Mouse (Mus musculus) layer of hippocampus, postnatal 36 days (tissue): ENCODE results near the gene Smg5. TPM values are rescaled to one million over a fixed set of nuclear protein-coding genes. Genes with fewer than 3 reads are reported as not detected.
"Not testable (repeated sequence)": the region's sequence is repeated elsewhere in the genome, so short reads cannot be mapped to it uniquely, and the experiment has no call there.

Experiments
- DNase-seq, 2 experiments: peaks; one replicate each; pipeline ENCODE4 v3.0.0; 2022
- total RNA-seq, 2 experiments: library from RNA; stranded (reverse); gene quantifications; 2 replicates each; pipeline ENCODE4 v1.2.3; 2021

Smg5 gene
- total RNA-seq, result 10 to 100 TPM; 65.1 to 72.6 TPM

DNA sequence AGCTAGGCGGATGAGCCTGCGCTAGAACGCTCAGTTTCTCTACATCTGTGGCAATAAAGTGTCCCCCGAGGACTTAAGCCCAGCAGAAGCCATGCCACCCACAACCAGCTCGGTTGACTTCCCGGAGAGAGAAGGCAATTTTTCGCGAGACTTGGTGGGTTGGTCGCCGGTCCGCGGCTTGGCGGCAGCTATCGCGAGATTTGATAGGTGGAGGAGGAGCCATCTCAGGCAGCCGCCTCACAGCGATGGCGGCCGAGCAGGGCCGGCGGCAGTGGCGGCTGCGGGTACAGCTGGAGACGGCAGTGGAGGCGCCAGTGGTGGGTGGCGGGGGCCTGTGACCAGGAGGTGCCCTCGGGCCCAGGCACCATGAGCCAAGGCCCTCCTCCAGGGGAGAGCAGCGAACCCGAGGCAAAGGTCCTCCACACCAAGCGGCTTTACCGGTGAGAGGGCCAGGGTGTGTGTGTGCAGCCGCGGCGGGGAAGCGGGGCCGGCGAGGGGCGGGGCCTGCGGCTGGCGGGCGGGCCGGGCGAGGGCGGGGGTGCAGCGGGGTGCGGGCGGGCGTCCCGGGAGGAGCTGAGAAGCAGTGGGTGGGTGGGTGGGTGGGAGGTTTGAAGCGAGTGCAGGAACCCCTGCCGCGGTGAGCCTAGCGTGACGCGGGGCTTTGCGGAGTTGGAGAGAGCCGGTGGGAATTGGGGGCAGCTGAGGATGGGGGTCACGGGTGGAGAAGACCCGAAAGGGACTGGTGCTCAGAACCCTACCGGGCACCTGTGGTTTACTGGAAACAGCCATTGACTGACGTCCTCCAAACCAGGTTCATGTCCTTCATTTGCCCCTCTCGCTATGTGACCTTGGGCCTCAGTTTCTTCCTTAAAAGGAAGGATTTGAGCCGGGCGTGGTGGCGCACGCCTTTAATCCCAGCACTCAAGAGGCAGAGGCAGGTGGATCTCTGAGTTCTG lies at the start of gene Smg5, which contains the start of gene Tmem79:
Gene Smg5, plus strand, starts transcription at position 203 of the 956 bp plus-strand sequence.
Gene Tmem79, minus strand, starts transcription at position 91 of the 956 bp plus-strand sequence.
- peak; percentile 95 to 97 for DNase-seq

DNA sequence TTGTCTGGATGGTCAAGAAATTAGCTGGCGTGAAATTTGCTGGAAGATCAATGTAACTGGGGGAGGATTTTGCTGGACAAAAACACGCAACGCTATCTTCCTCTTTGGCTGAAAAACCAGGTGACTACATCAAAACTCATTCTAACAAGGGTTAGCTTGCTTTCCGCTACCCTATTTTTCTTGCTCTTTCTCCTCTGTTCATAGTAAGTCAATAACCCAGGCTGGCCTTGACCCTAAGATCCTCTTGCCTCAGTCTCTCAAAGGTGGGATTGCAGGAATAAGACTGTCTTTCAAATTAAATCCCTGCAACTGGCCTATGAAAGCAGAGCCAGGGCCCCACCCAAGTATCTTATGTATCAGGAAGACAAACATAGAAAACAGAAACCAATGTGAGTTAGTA lies 49.0 kb upstream of the Smg5 start, which contains the start of gene Gm38392:
Gene Gm38392, minus strand, starts transcription at position 101 of the 400 bp plus-strand sequence.
- DNase-seq, result no peak

DNA sequence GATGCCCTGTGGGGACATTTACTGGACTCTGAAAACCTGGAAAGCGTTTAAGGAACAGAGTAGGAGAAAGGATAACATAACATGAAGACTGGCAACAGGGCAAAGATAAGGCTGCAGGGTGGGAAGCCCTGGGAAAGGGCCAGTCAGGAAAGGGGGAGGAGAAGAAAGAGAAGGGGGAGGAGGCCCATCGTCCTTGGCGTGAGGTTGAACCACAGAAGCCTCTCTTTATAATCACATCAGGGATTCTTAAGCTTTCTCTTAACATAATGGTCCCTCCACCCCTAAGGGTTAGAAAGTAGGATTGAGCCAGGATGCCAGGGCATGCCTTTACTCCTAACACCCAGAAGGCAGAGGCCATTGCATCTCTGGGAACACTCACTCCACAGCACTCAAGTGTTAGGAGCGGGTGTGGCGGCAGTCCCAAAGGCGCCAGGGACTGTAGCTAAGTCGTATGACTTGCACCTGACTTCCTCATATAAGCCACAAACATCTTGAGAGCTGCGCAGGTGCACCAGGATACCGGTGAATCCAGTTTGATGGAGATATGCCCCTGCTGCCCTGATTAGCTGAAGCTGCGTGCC lies 47.8 kb upstream of the Smg5 start:
- not testable (repeated sequence) for DNase-seq

DNA sequence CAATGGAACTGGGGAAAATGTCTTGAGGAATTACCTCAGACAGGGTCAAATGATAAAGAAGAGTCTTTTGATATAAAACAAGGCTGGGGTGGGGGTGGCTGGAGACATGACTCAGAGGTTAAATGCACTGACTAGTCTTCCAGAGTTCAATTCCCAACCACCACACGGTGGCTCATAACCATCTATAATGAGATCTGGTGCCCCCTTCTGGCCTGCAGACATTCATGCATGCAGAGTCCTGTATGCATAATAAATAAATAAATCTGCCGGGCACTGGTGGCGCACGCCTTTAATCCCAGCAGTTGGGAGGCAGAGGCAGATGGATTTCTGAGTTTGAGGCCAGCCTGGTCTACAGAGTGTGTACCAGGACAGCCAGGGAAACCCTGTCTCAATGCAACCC lies 44.1 kb upstream of the Smg5 start:
- DNase-seq, result no peak

DNA sequence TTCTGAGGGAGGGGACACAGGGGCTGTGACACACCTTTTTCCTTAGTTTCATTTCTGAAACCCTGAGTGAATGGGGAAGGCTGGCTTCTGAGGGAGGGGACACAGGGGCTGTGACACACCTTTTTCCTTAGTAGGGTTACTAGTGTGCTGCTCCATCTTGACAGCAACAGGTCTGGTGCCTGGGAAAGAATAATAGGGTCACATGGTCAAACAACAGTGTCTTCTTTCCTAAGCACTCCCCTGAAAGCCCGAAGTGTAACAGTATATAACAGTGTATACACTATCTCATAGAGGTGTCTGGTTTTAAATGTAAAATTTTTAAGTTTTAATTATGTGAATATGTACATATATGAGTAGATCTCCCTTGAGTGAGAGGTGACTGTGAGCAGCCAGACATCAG lies 40.8 kb upstream of the Smg5 start:
- not testable (repeated sequence) for DNase-seq

DNA sequence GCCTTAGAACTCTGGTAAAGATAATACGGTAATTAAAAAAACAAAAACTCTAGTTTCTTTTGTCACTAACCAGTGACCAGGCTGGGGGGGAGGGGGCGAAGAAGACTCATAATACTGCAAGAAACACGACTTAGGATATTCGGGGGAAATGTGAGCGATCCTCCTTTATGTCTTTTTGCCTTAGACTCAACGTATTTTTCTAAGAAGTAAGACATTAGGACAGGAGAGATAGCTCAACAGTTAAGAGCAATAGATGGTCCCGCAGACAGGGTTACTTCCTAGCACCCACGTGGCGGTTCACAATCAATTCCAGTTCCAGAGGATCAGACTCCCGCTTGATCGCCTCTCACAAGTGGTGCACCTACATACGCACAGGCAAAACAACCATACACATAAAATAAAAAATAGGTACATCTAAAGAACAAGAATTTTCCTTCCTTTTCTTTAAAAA lies 39.9 kb upstream of the Smg5 start:
- no peak for DNase-seq

DNA sequence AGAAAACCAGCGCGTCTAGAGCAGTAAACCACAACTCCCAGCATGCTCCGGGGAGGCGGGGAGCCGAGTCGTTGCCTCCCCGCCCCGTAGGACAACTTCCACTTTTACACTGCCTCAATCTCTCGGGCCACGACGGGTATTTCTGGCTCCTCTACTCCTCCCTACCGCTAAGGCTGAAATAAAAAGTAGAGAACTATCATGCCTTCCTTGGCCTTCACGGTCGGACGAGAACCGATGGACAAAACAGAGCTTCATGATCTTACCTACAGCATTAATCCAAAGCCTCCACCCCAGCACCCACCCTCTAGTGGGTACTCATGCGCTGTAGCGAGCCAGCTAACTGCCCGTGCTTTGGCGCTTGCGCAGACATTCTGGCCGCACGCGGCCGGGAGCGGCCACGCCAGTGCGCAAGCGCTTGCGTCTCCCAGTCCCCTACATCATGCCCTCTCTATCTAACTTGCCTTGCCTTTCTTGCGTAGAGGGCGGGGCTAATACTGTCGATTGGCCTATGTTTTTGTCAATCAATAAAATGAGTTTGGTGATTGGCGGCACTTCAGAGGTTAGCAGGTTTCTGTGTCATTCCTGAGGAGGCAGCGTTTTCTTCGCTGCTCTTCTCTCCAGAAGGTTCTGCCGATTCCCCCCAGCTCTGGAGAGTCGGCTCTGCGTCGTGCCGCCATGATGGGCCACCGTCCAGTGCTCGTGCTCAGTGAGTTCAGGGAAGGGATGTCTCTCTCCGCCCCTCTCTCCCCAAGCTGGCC lies 39.3 kb upstream of the Smg5 start, which contains the start of the genes Tsacc and Cct3:
Gene Tsacc, minus strand, starts transcription at position 439 of the 758 bp plus-strand sequence.
Gene Cct3, plus strand, starts transcription at position 556 of the 758 bp plus-strand sequence.
- peak; percentile 95 for DNase-seq

DNA sequence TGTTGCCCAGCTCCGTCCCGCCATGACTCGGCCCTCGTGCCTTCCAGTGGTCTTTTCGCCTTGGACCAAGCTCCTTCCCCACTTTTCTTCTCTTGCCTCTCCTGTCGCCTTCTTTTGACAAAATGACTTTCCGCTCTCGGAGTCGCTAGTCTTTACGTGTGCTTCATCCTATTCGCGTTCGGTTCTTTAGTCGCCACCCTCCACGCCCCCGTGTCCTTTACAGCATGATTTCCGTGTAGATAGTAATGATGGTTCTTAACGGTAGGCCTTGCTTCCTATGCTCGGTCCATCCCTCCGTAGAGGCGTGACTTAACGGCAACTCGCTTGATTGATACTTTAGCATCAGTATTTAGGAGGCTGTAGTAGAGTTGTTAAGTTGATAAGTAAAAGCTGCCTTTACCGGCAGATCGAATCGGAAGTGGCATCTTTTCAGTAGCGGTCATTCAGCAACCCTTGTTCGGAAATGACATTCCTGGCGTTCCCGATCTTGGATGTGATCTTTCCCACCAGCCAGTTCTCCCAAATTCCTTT lies 38.7 kb upstream of the Smg5 start:
- DNase-seq, result no peak

DNA sequence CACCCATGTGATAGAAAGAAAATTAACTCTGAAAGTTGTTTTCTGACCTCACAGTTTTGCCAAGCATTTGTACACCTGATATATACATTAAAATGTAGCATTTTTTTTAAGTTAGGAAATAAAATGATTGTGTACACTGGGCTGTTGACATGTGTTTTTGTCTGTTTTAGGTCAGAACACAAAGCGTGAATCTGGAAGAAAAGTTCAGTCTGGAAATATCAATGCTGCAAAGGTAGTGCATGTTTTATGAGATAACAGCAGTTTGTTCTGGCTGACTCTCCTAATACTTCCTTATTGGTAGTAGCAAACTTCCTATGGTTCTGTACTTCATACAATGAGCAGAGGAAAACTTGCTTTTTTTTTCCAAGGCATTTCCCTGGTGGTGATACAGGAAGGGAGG lies 36.9 kb upstream of the Smg5 start:
- no peak for DNase-seq

DNA sequence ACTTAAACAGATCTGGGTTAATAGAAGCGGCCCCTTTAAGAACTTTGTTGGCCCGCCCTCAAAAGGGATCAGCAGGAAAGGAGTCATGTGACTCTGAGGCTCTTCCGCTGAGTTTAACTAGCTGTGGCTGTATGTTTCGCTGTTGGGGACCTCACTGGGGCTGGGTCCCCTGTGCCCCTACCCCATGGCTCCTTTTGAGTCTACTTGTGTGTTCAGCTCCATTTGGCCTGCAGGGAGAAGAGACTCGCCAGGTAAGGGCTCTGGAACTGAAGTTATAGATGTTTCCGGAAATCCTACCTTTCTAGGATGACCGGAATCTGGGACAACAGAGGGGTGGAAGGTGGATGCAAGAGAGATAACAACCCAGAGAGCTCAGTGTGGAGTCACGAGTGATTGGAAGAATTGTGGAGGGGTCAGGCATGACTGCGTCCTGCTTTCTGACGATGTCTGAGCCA lies 11.1 kb upstream of the Smg5 start, which contains the start of gene Glmp:
Gene Glmp, plus strand, starts transcription at position 73 of the 455 bp plus-strand sequence.
- peak; percentile 46 to 58 for DNase-seq

DNA sequence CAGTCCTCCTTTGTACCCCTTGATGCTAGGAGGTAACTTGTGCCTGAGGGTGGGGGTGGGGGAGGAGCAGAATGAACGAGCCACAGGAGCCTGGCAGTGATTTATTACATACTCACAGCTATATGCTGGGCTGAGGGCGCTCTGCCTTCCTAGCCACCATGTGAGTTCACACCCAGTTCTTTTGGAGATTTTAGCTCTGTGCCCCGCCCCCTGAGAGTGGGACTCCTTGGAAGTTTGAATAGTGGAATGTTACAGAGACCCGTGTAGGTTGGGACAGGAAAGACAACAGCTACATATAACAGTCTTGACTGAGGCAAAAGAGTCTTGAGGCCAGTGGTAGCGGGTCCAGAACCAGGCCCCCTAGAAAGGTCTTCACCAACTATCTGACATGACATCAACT lies 7.1 kb upstream of the Smg5 start:
- no peak for DNase-seq

DNA sequence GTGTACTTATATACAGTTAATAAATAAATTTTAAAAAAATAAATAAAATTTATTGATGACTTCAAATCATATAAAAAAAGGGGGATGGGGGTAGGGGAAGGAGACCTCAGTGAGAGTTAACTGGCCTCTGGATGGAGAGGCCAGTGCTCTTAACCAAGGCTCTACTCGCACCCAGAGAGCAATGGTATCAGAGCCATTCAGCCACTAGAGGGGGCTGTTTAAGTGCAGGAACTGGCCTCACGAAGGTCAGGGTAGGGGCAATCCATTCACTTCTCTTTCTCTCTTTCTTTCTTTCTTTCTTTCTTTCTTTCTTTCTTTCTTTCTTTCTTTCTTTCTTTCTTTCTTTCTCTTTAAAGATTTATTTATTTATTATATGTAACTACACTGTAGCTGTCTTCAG lies 4.8 kb upstream of the Smg5 start:
- no peak for DNase-seq

DNA sequence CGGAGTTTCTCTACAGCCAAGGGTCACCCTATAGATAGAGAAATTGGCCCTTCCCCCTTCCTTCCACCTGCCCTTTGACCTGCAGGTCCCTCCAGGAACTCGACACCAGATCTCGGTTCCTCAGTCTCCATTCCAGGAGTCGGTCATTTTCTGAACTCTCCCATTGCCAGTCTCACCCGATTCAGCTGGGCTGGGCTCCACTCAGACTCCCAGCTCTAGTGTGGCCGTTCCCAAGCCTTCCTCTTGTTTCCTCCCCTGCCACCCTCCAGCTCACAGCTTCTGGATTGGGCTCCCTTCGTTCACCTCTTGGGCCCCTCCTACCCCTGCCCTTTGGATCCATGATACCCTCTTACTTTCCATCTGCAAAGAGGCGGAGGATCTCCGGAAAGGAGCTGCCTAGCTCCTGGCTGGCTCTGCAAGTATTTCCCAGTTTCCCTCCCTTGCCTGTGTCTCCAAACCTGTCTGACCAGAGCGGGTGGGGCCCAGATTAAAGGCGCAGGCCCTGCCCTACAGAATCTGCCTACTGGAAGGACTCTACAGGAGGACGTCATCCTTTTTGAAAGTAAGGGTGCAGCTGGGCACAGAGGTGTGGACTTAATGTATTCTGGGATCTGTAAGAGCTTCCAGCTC lies 1.9 kb upstream of the Smg5 start:
- DNase-seq, result no peak

DNA sequence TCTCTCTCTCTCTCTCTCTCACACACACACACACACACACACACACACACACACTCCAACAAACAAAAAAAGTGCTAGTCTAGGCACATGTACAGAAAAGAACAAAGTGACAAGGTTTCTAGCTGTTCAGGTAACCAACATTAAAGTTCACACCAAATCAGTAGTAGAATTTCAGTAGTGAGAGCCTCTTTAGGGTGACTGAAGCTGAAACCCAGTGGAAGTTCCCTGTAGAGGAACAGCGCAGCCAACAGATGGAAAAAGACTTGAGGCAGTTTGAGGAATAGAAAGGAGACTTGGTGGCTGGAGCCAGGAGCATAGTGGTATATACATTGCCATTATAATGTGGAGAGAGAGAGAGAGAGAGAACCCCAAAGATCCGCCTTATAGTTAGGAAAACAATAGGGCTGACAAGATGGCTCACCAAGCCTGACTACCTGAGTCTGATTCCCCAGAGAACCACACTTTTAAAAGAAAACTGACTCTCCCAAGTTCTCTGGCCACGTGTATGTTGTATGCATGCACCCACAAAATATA lies 1.1 kb upstream of the Smg5 start:
- DNase-seq, result no peak

DNA sequence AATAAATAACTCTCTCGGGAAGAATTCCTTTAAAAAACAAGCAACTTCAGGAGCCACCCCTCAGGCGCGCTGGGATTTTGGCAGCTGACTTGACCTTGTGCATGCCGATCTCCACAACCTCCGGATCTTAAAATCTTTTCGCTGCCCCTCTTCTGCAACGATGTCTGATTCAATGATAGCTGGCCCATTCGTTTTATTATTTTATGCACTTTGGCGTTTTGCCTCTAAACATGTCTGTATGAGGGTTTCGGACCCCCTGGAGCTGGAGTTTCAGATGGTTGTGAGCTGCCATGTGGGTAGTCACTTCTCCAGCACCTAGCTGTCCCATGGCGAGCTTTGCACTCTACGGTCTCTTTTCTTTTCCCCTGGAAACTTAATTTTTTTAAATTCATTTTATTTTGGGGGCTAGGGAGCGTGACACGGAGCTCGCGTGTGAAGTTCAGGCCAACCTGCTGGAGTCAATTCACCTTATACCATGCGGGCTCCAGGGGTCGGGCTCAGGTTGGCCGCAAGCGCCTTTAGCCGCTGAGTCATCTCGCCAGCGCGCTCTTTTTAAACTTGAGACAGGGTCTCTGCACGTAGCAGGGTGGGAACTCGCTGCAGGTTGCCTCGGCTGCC lies 515 bp upstream of the Smg5 start:
- no peak for DNase-seq

DNA sequence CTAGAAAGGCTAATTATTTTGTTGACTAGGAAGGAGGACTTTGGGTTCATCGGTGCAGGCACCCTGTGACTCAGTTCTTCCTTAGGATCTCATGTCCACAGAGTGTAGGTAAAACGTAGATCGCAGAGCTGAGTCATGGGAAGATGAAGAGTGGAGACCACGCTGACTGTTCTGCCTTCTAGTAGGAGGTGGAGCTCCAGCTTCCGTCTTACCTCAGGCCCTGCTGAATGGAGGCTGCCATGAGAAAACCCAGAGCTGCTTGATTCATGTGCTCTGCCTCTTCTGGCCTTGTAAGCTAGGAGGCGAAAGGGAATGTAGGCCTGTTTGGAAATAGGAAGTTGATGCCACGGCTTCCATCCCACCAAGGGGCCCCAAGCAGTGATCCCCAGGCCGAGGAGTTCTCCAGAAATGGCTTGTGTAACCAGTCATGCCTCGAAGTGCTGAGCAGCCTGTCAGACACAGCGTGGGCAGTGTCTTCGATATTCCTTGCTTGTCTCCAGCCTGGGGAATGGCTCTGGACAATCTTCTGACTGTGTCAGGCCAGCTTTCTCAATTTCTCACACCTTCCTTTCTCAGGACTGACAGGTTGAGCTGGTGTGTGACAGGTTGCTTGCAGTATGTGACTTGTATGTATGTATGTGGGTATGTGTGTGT lies 1.4 kb downstream of the Smg5 start:
- no peak for DNase-seq

DNA sequence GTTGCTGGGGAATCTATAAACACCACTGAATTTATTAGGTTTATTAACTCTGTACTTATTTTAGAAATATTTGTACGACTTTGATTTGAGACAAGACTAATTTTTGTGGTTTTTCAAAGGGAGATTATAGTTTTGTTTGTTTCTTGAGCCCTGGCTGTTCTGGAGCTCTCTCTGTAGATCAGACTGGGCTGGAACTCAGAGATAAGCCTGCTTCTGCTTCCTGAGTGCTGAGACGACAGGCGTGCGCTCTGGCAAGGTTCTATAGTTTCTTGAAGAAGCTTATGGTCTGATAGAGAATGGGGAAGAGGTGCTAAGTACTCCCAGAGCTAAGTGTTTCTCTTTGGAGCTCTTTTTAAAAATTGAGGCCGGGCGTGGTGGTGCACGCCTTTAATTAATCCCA lies 2.3 kb downstream of the Smg5 start:
- DNase-seq, result no peak

DNA sequence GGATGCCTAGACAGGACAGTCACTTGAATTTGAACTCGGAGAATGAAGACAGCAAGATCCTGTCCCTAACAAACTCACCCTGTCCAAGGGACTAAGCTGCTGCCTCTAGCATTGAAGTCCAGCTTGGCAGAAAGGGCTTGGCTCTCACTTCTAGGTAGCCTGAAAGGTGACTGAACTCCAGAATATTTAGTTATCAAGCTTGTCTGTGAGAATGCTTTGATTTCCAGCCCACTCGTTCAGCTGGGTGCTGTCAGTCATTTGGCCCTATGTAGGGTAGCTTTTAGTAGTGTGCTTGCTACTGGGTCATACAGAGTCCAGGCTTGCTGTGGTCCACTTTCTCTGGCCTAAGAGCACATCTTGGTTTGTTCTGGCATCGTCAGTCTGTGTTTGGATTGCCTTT lies 2.9 kb downstream of the Smg5 start:
- no peak for DNase-seq

DNA sequence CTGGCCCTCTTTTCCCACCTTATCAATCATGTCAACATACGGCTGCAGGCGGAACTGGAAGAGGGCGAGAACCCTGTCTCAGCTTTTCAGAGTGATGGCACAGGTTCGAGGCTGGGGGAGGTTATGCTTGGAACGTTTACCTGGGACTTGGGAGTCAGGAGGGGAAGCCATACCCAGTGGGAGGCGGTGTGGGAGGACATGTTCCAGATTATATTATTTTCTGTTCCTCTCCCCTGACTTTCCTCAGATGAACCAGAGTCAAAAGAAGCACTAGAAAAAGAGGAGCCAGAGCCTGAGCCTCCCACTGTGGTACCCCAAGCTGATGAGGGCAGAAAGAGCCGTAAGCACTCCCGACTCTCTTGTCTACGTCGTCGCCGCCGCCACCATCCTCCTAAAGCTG lies 14.7 kb downstream of the Smg5 start:
- DNase-seq, result no peak

DNA sequence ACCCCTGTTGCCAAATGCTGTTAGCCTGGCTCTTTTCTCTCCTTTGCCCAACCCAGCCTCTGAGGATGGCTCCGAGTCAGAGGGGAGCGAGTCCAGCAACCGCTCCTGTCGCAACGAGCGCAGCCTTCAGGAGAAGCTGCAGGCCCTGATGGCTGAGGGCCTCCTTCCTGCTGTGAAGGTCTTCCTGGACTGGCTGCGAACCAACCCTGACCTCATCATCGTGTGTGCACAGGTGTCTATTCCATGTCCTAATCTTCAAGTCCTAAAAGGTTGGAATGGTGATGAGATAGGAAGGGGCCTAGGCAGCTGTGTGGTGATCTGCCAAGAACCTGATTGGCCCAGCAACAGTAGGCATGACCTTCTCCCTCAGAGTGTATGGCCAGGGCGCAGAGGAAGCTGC lies 16.8 kb downstream of the Smg5 start:
- DNase-seq, result no peak
